Mouse (Mus musculus): Measurements from ENCODE around the gene Adam1a. TPM values are rescaled to one million over a fixed set of nuclear protein-coding genes. Genes with fewer than 3 reads are reported as not detected.
A peak's percentile ranks its signal among the peaks of the same experiment; 100 is the strongest.

Gene Adam1a
- polyA plus RNA-seq, 1 experiment from 2014 or later = 0.25 TPM

DNA sequence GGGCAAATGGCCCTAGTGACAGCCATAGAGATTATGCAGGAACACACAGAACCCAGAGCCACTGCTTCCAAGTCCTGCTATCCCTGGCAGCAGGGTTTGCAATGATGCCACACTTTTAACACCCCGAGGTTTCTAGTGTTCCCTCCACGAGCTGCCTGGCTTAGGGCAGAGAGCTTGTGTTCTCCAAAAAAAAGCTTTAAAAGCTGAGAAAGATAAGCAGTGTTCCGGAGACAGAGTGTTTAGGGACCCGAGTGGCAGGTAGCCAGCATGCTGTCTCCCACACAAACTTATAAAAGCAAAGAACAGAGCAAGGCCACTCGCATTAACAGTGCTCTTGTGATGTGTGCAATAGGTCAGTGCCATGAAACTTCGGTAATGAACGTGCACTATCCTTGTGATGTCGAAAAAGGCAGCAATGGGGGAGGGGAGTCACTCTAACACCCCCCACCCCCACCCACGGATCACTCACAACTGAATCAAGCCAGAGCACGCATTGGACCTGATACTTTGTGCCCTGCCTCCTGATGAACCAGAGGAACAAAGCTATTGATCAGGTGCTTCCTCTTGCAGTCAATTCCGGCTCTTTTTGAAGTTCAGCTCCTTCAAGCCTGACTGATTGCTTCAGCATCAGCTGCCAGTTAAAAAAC is 46.3 kb upstream of the Adam1a start:
- Histone ChIP-seq H3K4me3 (ENCODE audit: low read depth, low read length) (peak overlapping the region; percentile 85), H3K9ac (replicated peaks) (0 out of 2 replicates have a peak overlapping the region, but pooled peaks have one; percentile 42), H3K27ac (ENCODE audit: low read depth) (peak overlapping the region; percentile 98), H3K27me3 (ENCODE audit: insufficient read depth, low read length) (no peaks in the 10 kb centered on the region), H3K36me3 (replicated peaks; ENCODE audit: insufficient read depth, low read length) (peaks cover 3% of the 10 kb centered on the region; the same call in 1 of the 2 replicates), H3K9me3 (ENCODE audit: low read length) (no peaks in the 10 kb centered on the region), H3K4me2 (ENCODE audit: low read depth, low read length) (peak overlapping the region; percentile 98), H3K4me1 (ENCODE audit: insufficient read depth) (peaks cover 52% of the 10 kb centered on the region)
- DNase-seq (peak; percentile 64), ATAC-seq (peak; percentile 59)
- peak; percentile 66 for TF ChIP-seq EP300 (IDR thresholded peaks at IDR 0.05; ENCODE audit: low read depth)
- TF ChIP-seq CTCF (IDR thresholded peaks at IDR 0.05; ENCODE audit: low read depth) = no peak
- WGBS (ENCODE audit: insufficient replicate concordance) = 35% methylated on average over 11 of the region's 11 CpGs

DNA sequence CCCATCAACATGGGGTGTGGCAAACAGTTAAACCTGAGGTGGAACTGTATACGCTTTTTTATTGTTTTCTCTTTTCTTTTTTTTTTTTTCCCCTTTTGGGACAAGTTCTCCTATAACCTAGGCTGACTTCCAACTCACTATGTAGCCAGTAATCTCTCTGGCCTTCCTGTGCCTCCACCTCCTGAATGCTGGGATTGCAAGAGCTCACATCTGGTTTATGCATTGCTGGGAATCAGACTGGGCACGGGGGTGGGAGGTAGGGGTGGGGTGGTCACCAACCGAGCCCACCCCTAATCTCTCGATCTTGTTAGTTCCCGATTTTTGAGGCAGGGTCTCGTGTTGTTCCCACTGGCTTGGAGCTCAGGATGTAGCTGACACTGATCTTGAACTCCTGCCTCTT is 44.6 kb upstream of the Adam1a start:
- no peak overlapping the region for H3K4me3 ChIP-seq (ENCODE audit: low read depth, low read length)
- peaks cover 58% of the 10 kb centered on the region for H3K4me1 ChIP-seq (ENCODE audit: insufficient read depth)
- 0 out of 2 replicates have a peak overlapping the region, but pooled peaks have one; percentile 98 for H3K27ac ChIP-seq (ENCODE audit: low read depth)
- H3K27me3 ChIP-seq (ENCODE audit: insufficient read depth, low read length) = no peaks in the 10 kb centered on the region
- no peak overlapping the region for H3K9ac ChIP-seq (replicated peaks)
- 76% methylated on average over 6 of the region's 6 CpGs for WGBS (ENCODE audit: insufficient replicate concordance)
- H3K4me2 ChIP-seq (ENCODE audit: low read depth, low read length) = peak overlapping the region; percentile 19; the same call in 1 of the 2 replicates
- ATAC-seq (no peak), DNase-seq (no peak)
- no peaks in the 10 kb centered on the region for H3K9me3 ChIP-seq (ENCODE audit: low read length)
- H3K36me3 ChIP-seq (replicated peaks; ENCODE audit: insufficient read depth, low read length) = peaks cover 3% of the 10 kb centered on the region; the same call in 1 of the 2 replicates
- TF ChIP-seq CTCF (IDR thresholded peaks at IDR 0.05; ENCODE audit: low read depth) (no peak), EP300 (IDR thresholded peaks at IDR 0.05; ENCODE audit: low read depth) (no peak)

DNA sequence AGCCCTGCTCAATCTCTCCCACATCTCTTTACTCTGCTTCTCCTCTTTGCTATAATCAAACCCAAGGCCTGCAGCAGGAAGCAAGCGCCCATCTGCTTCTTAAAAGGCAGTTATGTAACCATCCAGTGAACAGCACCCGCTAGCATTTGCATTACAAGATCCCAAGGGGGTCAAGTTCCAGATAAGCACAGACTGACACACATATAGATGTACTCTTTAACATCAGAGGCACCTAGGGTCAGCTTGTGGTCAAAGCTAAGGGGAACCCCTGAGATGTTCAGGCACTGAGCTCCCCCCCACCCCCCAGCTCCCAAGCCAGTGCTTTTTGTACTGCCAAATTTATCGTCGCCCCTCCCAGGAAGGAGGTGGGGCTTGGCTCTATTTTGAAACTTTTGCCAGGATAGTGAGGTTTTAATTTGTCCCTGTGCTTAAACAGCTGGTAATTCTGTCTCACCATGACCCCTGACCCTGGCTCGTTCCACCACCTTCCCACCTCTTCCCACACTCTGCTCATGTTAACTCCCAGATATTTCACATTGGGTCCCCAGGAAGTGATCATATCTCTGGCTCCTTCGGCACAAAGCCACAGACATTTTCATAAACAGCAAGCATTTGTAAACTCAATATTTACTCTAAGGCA is 41.2 kb upstream of the Adam1a start:
- peaks cover 51% of the 10 kb centered on the region for H3K4me1 ChIP-seq (ENCODE audit: insufficient read depth)
- H3K9ac ChIP-seq (replicated peaks) = no peak overlapping the region; the same call in 1 of the 2 replicates

DNA sequence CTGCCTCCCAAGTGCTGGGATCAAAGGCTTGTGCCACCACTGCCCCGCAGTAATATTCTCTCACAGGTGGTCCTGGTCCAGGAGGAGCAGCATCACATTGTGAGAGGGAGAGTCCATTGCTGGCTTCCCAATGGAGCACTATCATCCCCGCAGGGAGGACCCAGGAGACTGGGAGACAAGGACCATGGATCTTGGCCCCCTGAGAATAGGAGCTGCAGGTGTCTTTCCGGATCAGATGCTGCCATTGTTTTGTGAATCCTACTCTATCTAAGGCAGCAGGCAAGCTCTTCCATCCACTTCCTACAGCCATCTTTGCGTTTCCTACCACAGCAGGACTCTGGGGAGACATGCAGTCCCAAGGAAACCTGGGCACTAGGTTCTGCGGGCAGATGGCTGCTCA is 40.4 kb upstream of the Adam1a start:
- TF ChIP-seq EP300 (IDR thresholded peaks at IDR 0.05; ENCODE audit: low read depth) = no peak
- TF ChIP-seq CTCF (IDR thresholded peaks at IDR 0.05; ENCODE audit: low read depth) = no peak
- ATAC-seq = no peak
- peaks cover 4% of the 10 kb centered on the region for H3K36me3 ChIP-seq (replicated peaks; ENCODE audit: insufficient read depth, low read length)
- 79% methylated on average over 5 of the region's 5 CpGs for WGBS (ENCODE audit: insufficient replicate concordance)
- H3K4me2 ChIP-seq (ENCODE audit: low read depth, low read length) = peak overlapping the region; percentile 54
- no peaks in the 10 kb centered on the region for H3K9me3 ChIP-seq (ENCODE audit: low read length)
- no peaks in the 10 kb centered on the region for H3K27me3 ChIP-seq (ENCODE audit: insufficient read depth, low read length)
- no peak overlapping the region for H3K9ac ChIP-seq (replicated peaks)
- DNase-seq = no peak
- peaks cover 51% of the 10 kb centered on the region for H3K4me1 ChIP-seq (ENCODE audit: insufficient read depth)
- H3K27ac ChIP-seq (ENCODE audit: low read depth) = peak overlapping the region; percentile 70
- no peak overlapping the region for H3K4me3 ChIP-seq (ENCODE audit: low read depth, low read length)

More for the DNA sequence above, 41.2 kb upstream of the Adam1a start:
- TF ChIP-seq CTCF (IDR thresholded peaks at IDR 0.05; ENCODE audit: low read depth) (no peak), EP300 (IDR thresholded peaks at IDR 0.05; ENCODE audit: low read depth) (no peak)
- peak; percentile 68 for DNase-seq
- Histone ChIP-seq H3K9me3 (ENCODE audit: low read length) (no peaks in the 10 kb centered on the region), H3K27ac (ENCODE audit: low read depth) (peak overlapping the region; percentile 70), H3K36me3 (replicated peaks; ENCODE audit: insufficient read depth, low read length) (peaks cover 4% of the 10 kb centered on the region; the same call in 1 of the 2 replicates), H3K4me3 (ENCODE audit: low read depth, low read length) (0 out of 2 replicates have a peak overlapping the region, but pooled peaks have one; percentile 1), H3K27me3 (ENCODE audit: insufficient read depth, low read length) (no peaks in the 10 kb centered on the region), H3K4me2 (ENCODE audit: low read depth, low read length) (peak overlapping the region; percentile 54)
- WGBS (ENCODE audit: insufficient replicate concordance) = 3% methylated on average over 6 of the region's 6 CpGs
- ATAC-seq = peak; percentile 44

DNA sequence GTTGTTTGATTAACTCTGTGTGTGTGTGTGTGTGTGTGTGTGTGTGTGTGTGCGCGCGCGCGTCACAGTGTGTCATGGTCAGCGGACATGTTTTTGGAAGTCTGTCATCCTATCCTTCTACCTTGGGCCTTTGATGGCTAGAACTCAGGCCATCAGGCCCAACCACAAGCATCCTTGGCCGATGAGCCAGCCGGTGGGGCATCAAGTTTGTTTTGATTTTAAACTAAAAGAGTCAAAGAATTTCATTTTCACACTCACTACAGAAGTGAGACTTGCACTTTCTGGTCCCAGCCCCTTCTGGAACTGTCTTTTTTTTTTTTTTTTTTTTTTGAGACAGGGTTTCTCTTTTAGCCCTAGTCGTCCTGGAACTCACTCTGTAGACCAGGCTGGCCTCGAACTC is 39.7 kb upstream of the Adam1a start:
- H3K27me3 ChIP-seq (ENCODE audit: insufficient read depth, low read length) = no peaks in the 10 kb centered on the region
- no peak for DNase-seq
- TF ChIP-seq CTCF (IDR thresholded peaks at IDR 0.05; ENCODE audit: low read depth) = no peak
- no peak for TF ChIP-seq EP300 (IDR thresholded peaks at IDR 0.05; ENCODE audit: low read depth)
- peaks cover 9% of the 10 kb centered on the region for H3K36me3 ChIP-seq (replicated peaks; ENCODE audit: insufficient read depth, low read length)
- H3K9ac ChIP-seq (replicated peaks) = no peak overlapping the region
- H3K9me3 ChIP-seq (ENCODE audit: low read length) = no peaks in the 10 kb centered on the region
- no peak for ATAC-seq
- H3K4me1 ChIP-seq (ENCODE audit: insufficient read depth) = peaks cover 45% of the 10 kb centered on the region
- H3K27ac ChIP-seq (ENCODE audit: low read depth) = peak overlapping the region; percentile 70; the same call in 1 of the 2 replicates
- H3K4me3 ChIP-seq (ENCODE audit: low read depth, low read length) = no peak overlapping the region
- H3K4me2 ChIP-seq (ENCODE audit: low read depth, low read length) = peak overlapping the region; percentile 29
- 92% methylated on average over 10 of the region's 10 CpGs for WGBS (ENCODE audit: insufficient replicate concordance)

DNA sequence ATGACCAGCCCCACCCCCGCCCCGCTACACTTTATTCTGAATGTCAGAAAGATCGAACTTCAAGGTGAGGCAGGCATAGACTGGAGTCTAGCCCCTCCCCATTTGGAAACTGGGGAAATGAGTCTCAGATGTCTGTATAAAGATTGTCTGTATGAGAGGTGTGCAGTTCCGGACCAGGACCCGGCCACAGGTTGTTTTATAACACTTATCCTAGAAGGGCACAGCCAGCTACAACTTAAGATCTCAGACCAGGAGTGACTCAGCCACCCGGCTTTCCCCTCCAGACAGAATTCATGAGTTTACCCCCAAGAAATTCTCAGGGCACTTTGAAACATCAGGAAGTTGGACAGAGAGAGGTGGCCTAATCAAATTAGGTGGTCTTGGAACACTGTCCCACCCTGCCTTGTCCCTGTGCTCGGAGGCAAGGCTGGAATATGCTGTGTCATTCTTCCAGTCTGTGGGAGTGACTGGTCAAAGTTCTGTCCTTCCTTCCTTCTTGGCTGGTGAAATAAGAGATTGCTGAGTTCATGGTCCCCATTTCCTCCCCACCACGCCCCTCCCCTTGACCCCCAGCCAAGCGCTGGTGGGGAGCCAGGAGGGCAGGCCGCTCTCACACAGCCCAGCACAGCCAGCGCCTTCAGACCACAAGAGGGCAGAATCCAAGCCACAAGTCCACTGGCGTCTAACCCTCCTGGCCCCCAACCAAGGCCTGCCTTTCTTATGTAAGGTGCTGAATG is 38.7 kb upstream of the Adam1a start:
- H3K4me2 ChIP-seq (ENCODE audit: low read depth, low read length) = peak overlapping the region; percentile 47
- H3K9ac ChIP-seq (replicated peaks) = peak overlapping the region; percentile 17; the same call in 1 of the 2 replicates
- no peaks in the 10 kb centered on the region for H3K9me3 ChIP-seq (ENCODE audit: low read length)
- H3K36me3 ChIP-seq (replicated peaks; ENCODE audit: insufficient read depth, low read length) = peaks cover 16% of the 10 kb centered on the region
- TF ChIP-seq CTCF (IDR thresholded peaks at IDR 0.05; ENCODE audit: low read depth) (peak; percentile 89), EP300 (IDR thresholded peaks at IDR 0.05; ENCODE audit: low read depth) (peak; percentile 45; the same call in 1 of the 2 replicates)
- H3K27ac ChIP-seq (ENCODE audit: low read depth) = peak overlapping the region; percentile 70
- H3K27me3 ChIP-seq (ENCODE audit: insufficient read depth, low read length) = no peaks in the 10 kb centered on the region
- WGBS (ENCODE audit: insufficient replicate concordance) = 31% methylated on average over 12 of the region's 12 CpGs
- peaks cover 44% of the 10 kb centered on the region for H3K4me1 ChIP-seq (ENCODE audit: insufficient read depth)
- DNase-seq = peak; percentile 88
- ATAC-seq = peak; percentile 84
- no peak overlapping the region for H3K4me3 ChIP-seq (ENCODE audit: low read depth, low read length)

Data from liver, postnatal 0 days (tissue).